Mouse (Mus musculus) CD4-positive, CD25-positive, alpha-beta regulatory T cell, adult 2 months (primary cell): ENCODE measurements around the gene Ppp2r3d.
A peak's percentile ranks its signal among the peaks of the same experiment; 100 is the strongest.
"Not testable (repeated sequence)": the region's sequence is repeated elsewhere in the genome, so short reads cannot be mapped to it uniquely, and the experiment has no call there.

ENCODE experiments used
- DNase-seq: peaks from one replicate; pipeline ENCODE4 v3.0.0-alpha.2; 2012; ENCODE audit warnings: low read depth, low spot score

The Ppp2r3d gene

DNA sequence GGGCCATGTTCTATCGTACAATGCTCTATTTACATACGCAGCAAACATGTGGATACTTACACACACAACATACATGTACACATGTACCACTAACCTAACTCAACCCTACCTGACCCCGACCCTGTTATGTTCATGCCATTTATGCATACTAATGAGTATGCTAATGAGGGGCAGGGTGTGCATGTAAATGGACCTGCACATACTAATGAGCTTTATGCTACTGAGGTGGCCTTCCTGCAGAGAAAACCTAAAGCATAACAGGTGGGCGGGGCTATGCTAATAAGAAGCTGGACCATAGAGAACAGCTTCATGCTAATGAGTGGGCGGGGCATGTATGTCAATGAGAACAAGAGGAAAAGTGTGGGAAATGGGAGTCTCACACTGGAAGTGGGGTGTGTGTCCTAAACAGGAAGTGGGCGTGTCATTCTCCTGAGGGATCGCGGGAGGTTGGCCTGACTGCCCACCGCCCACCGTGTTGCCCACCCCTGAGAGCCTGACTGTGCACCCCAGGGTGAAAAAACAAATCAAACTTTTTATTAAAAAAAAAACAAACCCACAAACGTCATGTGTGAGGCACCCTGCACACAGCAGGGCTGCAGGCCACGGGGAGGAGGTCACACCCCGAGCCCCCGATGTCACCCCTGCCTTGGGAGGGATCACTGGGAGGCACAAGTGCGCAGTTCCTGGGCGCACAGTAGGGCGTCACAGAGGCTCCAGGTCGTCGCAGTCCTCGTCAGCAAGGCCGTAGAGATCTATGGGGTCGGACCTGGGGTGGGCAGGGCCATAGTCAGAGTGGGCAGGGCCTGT, at the start of gene Ppp2r3d:
Gene Ppp2r3d, minus strand, starts transcription at position 803 of the 807 bp plus-strand sequence.
- peak; percentile 27 for DNase-seq

DNA sequence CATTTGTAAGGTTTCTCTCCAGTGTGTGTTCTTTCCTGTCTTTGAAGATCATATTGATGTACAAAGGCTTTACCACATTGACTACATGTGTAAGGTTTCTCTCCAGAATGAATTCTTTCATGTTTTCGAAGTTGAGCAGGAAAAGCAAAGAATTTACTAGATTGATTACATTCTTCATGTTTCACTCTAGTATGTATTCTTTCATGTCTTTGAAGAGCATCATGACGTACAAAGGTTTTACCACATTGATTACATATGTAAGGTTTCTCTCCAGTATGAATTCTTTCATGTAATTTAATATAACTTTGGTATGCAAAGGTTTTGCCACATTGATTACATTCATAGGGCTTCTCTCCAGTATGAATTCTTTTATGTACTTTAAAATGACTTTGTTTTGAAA, 17.0 kb upstream of the Ppp2r3d start, which contains the start of gene Gm21836:
Gene Gm21836, minus strand, starts transcription at position 101 of the 400 bp plus-strand sequence.
- not testable (repeated sequence) for DNase-seq

DNA sequence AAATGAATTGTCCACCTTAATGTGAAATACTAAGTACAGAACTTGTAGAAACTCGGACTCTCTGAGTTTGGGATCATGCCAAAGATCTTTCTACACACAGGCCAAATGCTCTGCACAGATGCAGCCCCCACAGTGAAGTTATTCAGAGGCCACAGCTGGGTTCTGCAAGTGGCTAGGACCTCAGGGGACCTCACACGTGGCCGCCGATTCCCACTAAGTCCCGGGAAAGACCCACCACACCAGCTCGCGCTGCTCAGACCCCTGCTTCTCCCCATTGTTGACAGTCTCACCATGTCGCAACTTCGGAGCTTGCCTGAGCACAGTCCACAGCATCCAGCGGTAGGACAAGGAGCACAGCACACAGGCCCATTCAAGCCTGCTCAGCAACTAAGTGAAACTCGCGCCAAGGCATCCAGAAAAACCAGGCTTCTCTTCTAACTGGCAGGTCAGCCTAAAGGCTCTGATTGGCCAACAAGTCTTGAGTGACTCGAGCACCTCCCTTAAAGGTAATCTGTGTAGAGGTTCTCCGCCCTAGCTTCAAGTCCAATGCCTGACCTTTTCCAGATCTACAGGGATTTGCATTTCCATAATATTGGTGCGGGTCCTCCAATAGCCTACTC, 3.8 kb upstream of the Ppp2r3d start:
- DNase-seq, result not testable (repeated sequence)

DNA sequence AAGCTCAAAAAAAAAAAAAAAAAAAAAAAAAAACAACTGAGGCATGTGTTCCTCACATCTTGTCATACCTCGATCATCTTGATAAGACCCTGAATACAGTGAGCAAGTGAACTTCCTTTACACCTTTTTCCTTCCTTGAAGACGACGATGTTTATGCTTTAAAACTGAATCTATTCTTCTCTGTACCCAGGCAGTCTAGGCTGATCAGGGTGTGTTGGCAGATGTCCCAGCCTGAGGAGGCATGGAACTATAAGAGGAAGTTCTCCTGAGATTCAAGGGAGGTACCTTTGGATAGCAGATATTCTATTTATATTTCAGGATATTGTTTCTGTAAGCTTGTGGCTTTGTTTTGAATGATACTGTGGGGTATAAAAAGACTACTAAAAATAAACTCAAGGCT, 1.4 kb upstream of the Ppp2r3d start:
- DNase-seq, result peak; percentile 21

DNA sequence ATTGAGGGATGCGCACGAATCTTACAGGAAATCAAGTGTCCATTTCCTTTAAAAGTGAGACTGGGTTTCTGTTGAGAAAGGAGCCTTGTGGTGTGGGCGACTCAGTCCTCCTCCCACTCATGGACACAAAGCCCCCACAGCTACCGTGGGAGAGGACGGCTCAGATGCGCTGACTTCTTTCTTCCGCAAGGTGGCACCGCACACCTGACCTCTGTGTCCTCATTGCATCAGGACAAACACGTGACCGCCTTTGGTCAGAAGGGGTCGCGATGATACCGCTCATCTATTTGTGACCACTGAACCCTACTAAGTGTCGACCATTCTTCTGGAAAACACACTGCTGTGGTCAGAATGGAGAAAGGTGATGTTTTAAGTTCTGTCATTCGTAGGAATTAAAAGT, 1.0 kb downstream of the Ppp2r3d start:
- DNase-seq, result peak; percentile 6

DNA sequence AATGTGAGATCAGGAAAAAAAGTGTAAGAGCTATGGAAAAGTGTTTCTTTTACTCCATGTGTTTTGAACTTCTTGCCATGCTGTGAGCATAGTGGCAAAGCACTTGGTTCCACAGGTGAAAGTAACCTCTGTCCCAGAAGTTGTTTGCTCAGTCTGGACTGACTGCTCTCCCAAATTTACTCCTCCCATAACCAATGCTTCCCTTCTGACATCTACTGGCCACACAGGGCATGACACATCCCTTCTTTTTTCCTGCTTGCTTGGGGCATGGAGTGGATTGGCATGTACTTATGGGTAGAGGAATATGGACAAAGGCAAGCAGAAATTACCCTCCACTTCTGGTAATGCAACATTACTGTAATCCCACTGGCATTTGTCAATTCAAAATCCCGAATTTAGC, 20.1 kb downstream of the Ppp2r3d start:
- DNase-seq, result peak; percentile 32

DNA sequence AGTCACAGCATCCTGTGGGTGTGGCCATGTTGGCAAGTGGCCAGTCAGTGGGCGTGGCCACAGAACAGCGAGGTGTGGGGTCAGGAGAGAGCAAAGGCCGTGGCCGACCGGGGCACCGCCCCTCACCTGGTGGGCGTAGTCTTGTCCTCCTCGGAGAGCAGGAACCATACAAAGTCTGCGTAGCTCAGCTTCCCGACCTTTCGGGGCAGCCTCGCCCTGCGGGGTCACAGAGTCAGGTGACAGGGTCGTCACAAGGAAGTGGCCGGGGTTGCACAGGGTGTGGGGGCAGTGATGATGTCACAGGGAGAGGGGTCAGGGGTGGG, 34.2 kb downstream of the Ppp2r3d start:
- no peak for DNase-seq

DNA sequence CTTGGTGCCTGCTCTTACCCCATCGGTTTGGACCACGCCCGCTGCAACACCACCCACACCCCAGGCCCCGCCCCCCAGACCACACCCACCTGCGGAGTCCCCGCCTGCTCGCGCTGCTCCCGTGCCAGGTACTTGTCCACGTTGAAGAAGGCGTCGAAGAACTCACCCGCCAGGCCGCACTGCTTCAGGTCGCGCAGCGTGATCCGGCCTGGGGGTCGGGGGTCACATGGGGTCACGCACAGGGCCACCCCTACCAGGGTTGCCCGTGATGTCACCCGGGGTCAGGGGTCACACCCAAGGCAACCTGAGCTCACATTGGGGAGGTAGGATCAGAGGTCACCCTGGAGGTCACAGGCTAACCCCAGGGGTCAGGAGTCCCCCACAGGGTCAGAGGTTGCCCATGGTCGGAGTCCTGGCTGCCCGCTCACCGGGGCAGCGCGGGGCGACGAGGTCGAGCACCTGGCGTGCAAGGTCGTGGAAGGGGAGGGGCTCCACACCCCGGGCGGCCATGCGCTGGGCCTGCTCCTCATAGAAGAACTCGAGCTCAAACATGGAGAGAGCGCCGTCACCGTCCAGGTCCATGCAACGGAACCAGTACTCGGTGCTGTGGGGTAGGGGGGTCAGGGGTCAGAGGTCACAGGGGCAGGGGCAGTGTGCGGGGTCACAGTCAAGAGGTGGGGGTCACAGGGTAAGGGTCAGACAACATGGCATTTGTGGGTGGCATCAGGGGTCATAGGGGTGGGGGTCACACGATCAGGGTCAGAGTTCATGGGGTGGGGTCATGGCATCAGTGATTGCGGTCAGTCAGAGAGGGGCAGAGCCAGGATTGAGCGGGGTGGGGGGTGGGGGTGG, 34.8 kb downstream of the Ppp2r3d start:
- peak; percentile 44 for DNase-seq

DNA sequence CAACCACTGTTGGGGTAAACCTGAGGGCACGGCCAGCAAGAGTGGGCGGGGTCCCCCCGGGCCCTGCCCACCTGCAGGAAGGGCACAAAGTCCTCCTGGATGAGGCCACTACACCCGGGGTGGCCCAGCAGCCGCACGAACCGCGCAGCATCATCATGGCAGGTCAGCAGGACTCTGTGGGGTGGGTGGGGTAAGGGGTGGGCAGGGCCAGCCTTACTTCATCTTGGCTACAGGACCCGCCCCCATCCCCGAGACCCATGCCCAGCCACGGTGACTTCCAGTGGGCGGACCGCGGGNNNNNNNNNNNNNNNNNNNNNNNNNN, 36.0 kb downstream of the Ppp2r3d start:
- no peak for DNase-seq

DNA sequence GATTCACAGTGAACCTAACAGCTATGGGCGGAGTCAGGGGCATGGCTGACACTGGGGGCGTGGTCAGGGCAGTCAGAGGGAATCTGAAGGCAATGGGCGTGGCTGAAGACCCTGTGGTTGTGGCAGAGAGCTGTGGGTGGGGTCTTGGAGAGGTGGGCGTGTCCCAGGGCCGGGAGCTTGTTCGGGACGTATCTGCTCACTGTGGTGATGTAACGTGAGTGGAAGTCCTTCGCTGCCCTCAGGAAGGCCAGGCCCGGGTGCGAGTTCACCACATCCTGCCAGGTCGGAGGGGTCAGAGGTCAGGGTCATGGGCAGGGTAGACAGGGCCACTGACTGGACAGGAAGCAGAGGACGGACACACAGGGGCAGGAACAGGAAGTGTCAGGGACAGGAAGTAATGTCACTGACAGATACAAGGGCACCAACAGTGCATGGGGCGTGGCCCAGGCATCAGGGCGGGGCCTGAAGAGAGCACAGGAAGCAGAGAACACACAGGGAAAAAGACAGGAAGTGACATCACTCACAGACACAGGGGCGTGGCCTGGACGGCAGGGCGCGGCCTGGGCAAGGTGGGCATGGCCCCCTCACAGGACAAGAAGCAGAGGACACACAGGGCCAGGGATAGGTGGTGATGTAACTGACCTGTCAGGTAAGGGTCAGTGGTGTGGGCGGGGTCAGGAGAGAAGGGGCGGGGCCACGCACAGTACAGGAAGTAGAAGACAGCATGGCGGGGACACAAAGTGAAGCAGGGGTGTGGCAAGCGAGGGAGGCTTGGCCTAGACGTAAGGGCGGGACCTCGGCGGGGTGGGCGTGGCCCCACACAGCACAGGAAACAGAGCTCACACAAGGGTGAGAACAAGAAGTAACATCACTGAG, 36.6 kb downstream of the Ppp2r3d start:
- peak; percentile 69 for DNase-seq

DNA sequence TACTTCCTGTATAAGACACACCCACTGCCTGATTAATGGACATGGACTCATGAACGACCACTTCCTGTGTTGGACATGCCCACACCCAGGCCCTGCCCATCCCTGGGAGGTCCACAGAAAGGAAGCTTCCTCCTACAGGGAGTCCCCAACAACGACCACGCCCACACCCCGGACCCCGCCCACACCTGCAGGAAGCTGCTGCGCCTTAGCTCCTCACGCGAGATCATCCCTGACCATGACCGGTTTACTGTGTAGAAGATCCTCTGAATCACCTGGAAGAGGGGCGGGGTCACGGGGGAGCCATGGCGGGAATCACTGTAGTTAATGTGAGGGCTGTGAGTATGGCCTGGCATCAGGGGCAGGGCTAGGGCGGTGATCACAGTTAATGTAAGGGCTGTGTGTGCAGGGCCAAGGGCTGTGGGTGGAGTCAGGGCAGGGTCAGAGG, 37.3 kb downstream of the Ppp2r3d start:
- peak; percentile 61 for DNase-seq

DNA sequence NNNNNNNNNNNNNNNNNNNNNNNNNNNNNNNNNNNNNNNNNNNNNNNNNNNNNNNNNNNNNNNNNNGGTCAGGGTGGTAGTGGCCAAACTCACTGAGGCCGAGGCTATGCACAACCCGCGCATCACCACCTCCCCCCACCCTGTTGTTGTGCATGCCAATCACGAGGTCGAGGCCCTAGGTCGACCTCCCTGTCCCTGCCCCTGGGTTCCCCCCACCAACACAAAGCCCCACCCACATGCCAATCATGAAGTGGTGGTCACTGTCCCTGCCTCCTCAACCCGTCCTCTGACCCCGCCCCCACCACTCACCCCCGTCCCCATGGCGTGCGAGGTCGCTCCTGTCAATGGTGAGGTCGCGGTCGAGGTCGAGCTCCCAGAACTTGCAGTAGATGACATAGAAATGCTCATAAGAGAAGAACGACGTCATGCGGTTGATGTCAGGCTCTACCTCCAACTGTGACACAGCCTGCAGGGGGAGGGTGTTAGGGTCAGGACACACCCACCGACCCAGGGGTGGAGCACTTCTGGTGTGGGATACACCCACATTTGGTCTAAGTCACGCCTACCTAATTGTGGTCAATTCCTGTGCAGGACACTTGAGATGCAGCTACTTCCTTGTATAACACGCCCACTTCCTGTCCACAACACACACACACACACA, 37.9 kb downstream of the Ppp2r3d start:
- peak; percentile 58 for DNase-seq

DNA sequence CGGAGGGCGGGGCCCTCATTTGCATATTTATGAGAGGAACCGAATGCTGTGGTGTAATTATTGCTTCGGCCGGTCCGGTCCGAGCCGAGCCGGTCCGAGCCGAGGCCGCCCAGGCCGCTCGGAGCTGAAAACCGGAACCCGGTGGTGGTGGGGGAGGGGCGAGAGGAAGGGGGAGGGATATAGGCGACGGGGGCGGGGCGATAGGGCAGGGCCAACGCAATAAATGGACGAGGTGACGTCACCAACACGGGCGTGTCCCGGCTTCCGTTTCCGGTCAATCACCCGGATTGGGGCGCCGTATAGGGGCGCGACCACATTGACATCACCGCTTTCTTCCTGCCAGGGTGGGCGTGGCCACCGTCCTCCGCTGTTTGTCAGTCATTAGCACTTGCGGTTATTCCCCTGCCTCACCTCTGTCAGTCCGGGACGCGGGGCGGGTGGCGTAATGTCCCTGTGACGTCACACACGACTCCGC, 51.2 kb downstream of the Ppp2r3d start:
- peak; percentile 96 for DNase-seq

DNA sequence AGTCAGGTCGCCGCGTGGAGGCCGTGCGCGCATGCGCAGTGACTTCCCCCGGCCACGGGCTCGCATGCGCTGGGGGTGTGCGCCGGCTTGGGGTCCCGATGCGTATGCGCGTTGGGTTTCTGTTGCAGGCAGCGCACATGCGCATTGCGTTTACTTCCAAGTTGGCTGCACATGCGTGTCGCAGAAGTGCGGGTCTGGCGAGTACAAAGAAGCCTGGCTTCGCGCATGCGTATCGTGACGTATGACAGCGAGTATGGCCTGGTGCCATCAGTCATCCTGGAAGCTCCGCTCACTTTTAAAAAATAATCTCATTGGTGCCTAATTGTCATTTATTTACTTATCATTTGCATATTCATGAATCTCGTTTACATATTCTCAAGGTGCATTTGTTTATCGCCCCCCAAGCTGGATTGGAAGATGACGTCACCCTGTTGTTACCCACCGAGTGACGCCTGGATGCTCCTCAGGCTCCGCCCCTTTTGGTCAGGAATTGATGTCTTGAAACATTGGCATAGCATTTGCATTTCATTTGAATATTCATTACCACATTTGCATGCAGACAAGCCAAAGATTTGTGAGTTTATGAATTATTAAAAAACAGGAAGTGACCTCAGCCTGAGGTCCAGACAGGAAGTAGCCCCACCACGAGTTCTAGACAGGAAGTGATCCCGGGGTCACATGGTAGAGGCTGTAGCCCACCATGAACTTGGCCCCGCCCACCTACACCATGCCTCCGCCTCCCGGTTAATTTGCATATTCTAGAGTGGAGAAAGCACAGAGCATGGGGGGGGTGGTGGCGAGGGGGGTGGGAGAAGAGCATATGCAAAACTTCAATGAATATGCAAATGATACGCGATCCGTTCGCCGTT, 51.9 kb downstream of the Ppp2r3d start:
- DNase-seq, result peak; percentile 99

DNA sequence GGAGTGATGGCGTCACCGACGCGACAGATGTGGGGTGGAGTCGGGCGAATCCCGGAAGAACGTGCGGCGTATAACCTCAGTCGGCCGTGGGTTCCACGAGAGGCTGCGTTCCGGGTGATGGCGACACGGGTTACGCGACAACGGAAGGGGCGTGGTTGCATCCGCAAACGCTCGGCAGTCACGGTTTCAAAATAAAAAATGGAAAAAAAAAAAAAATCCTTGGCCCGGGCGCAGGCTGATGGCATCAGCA, 52.5 kb downstream of the Ppp2r3d start:
- no peak for DNase-seq

DNA sequence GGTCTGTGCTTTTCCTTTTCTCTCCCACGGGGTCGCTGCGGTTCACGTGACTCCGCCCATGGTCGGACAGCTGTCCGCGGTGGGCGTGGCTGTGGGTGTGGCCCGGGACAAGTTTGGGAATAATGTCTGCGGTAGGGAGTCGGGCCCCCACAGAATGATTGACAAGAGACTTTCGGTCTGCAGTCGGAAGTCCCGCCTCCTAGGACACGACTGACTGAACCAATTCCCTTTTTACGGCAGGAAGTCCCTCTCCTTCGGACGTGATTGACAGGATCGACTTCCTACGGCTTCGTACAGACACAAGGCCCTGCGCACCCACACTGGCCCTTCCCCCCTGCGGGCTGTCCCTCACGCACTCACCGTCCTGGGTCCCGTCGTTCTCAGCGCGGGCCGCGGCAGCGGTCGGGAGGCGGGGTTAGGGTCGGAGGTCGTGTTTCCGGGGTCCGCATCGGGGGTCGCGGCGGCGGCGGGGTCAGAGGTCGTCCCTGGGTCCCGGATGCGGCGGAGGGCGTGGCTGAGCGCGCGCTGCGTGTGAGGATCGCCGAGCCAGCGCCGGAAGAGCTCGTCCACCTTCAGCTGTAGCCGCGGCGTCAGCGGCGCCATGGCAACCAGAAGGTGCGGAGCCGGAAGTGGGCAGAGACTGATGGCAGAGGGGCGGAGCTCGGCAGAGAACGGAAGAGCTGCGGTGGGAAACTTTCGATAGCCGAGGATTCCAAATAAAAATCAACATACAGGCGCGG, 53.0 kb downstream of the Ppp2r3d start:
- DNase-seq, result peak; percentile 99

DNA sequence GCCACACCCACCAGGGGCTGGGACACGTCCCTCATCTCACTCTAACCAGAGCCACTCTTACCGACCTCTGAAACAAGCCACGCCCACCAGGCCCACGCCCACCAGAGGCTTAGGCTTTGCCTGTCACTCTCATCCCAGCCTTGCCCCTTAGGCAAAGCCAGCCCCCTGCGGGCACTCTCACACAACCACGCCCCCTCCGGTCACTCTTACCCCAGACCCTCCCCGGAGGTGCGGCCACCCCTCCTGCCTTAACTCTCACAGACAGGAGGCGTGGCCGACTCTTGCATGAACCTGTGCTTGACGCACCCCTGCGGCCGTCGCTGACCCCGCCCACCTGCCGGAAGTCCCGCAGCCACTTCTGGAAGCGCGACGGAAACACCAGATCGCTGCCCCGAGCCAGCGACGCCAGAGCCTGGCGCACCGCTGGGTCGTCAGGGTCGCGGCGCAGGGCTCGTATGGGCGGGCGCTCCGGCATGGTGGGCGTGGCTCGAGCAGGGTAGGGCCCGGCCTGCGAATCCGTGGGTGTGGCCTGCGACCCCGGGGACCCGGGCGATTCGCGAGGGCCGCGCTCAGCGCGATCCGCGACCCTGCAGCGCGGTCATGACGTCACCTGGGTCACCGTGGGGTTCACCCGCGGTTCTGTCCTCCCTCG, 53.7 kb downstream of the Ppp2r3d start:
- peak; percentile 98 for DNase-seq

DNA sequence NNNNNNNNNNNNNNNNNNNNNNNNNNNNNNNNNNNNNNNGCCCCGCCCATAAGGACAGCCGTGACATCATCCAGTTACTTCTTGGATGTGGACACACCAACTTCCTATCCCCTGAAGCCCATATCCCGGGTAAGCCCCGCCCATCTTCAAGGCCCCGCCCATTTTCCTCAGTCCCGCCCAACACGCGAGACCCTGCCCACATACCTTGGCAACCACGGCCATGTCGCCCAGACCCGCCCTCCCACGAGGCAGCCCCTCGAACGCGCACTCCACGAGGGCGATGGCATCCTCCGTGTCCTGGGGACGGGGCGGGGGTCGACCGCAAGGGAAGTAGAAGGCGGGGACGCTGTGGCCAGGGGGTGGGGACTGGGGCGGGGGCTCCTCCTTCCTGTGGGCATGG, 54.3 kb downstream of the Ppp2r3d start:
- DNase-seq, result no peak

DNA sequence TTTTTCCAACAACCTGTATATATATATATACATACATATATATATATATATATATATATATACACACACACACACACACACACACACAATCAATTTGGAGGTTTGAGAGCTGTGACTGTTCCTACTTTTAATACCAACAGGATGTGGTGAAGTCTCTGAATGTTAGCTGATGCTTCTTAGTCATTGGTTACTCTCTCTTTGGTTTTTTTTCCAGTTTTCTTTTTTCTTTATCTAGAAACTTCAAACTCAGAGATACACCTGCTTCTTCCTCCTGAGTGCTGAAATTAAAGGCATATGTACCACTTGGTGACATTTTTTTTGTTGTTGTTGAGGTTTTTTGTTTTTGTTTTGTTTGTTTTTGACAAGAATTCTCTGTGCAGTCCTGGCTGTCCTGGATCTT, 63.8 kb downstream of the Ppp2r3d start:
- peak; percentile 39 for DNase-seq
